Mouse (Mus musculus) limb, embryonic 10.5 days (tissue): ENCODE measurements around the gene Rbpj. TPM values are rescaled to one million over a fixed set of nuclear protein-coding genes. Genes with fewer than 3 reads are reported as not detected.

ENCODE experiments used
- DNase-seq: peaks from one replicate; pipeline ENCODE4 v3.0.0-alpha.2; 2017; ENCODE audit warnings: low spot score
- H3K27ac ChIP-seq: fragments of 300-500 bp; sonication (generic); 2 replicates; pipeline ENCODE4 v1.5.1; 2016; ENCODE audit warnings: mild to moderate bottlenecking
- H3K27me3 ChIP-seq: fragments of 300-500 bp; sonication (generic); 2 replicates; pipeline ENCODE4 v1.6.1; 2016; ENCODE audit warnings: low read depth, mild to moderate bottlenecking; ENCODE audit not compliant: poor library complexity, severe bottlenecking
- H3K36me3 ChIP-seq: fragments of 300-500 bp; sonication (generic); 2 replicates; pipeline ENCODE4 v1.6.1; 2016; ENCODE audit warnings: mild to moderate bottlenecking, moderate library complexity
- H3K4me1 ChIP-seq: fragments of 300-500 bp; sonication (generic); 2 replicates; pipeline ENCODE4 v1.6.1; 2016
- H3K4me3 ChIP-seq: fragments of 300-500 bp; sonication (generic); 2 replicates; pipeline ENCODE4 v1.5.1; 2016; ENCODE audit warnings: mild to moderate bottlenecking, moderate library complexity
- H3K9me3 ChIP-seq: fragments of 300-500 bp; sonication (generic); replicated peaks from 2 replicates; pipeline ENCODE4 v1.6.1; 2016; ENCODE audit warnings: mild to moderate bottlenecking
- WGBS: fragments of 180-500 bp; shearing (Covaris S2); methylation state at CpG from one replicate; pipeline ENCODE4 v1.1.7; 2016; 5-methylcytosine and 5-hydroxymethylcytosine counted together
- polyA plus RNA-seq: library from polyadenylated mRNA; unstranded; fragments of >200 nt; fragmentation: Nextera tagmentation; extraction: Ambion mirVana; gene quantifications from 2 replicates; pipeline ENCODE4 v1.2.1, GENCODE M21; 2016

Rbpj gene
- polyA plus RNA-seq, 1 experiment from 2014 or later = 45.1 TPM

GRCm38 (mm10) chr5:53594274-53594673 lies 128.3 kb downstream of the Rbpj start:
- no peaks in the 10 kb centered on the region for H3K9me3 ChIP-seq
- peaks cover 19% of the 10 kb centered on the region for H3K4me1 ChIP-seq
- no peaks in the 10 kb centered on the region for H3K27me3 ChIP-seq
- 29% methylated on average over 4 of the region's 4 CpGs for WGBS
- no peak for DNase-seq
- H3K27ac ChIP-seq = no peak overlapping the region
- H3K36me3 ChIP-seq = no peaks in the 10 kb centered on the region
- H3K4me3 ChIP-seq = no peak overlapping the region

GRCm38 (mm10) chr5:53598510-53598909 lies 132.6 kb downstream of the Rbpj start:
- H3K4me3 ChIP-seq = no peak overlapping the region
- H3K27me3 ChIP-seq = no peaks in the 10 kb centered on the region
- H3K4me1 ChIP-seq = peaks cover 6% of the 10 kb centered on the region
- no peak overlapping the region for H3K27ac ChIP-seq
- no peaks in the 10 kb centered on the region for H3K9me3 ChIP-seq
- DNase-seq = no peak
- H3K36me3 ChIP-seq = no peaks in the 10 kb centered on the region

GRCm38 (mm10) chr5:53599116-53599515 lies 133.2 kb downstream of the Rbpj start:
- DNase-seq = no peak
- H3K27ac ChIP-seq = no peak overlapping the region
- no peaks in the 10 kb centered on the region for H3K36me3 ChIP-seq
- no peaks in the 10 kb centered on the region for H3K27me3 ChIP-seq
- peaks cover 3% of the 10 kb centered on the region for H3K4me1 ChIP-seq
- WGBS = 100% methylated on average over 1 of the region's 1 CpGs
- H3K4me3 ChIP-seq = no peak overlapping the region
- no peaks in the 10 kb centered on the region for H3K9me3 ChIP-seq

- H3K36me3 ChIP-seq = no peaks in the 10 kb centered on the region
- WGBS = 90% methylated on average over 8 of the region's 8 CpGs
- no peak overlapping the region for H3K4me3 ChIP-seq
- H3K4me1 ChIP-seq = no peaks in the 10 kb centered on the region
- no peak overlapping the region for H3K27ac ChIP-seq
- H3K9me3 ChIP-seq = no peaks in the 10 kb centered on the region
- DNase-seq = no peak
- no peaks in the 10 kb centered on the region for H3K27me3 ChIP-seq
Observed at GRCm38 (mm10) chr5:53602194-53602593, 136.2 kb downstream of the Rbpj start.

- 88% methylated on average over 4 of the region's 4 CpGs for WGBS
- Histone ChIP-seq H3K4me1 (peaks cover 7% of the 10 kb centered on the region), H3K27ac (no peak overlapping the region), H3K9me3 (no peaks in the 10 kb centered on the region), H3K4me3 (no peak overlapping the region), H3K36me3 (no peaks in the 10 kb centered on the region), H3K27me3 (no peaks in the 10 kb centered on the region)
- DNase-seq = no peak
Observed at GRCm38 (mm10) chr5:53605450-53605849, 139.5 kb downstream of the Rbpj start.

GRCm38 (mm10) chr5:53607230-53607996 lies 141.5 kb downstream of the Rbpj start:
- 85% methylated on average over 9 of the region's 9 CpGs for WGBS
- peaks cover 7% of the 10 kb centered on the region for H3K4me1 ChIP-seq
- no peaks in the 10 kb centered on the region for H3K27me3 ChIP-seq
- no peak overlapping the region for H3K4me3 ChIP-seq
- no peaks in the 10 kb centered on the region for H3K9me3 ChIP-seq
- no peaks in the 10 kb centered on the region for H3K36me3 ChIP-seq
- DNase-seq = no peak
- H3K27ac ChIP-seq = no peak overlapping the region

GRCm38 (mm10) chr5:53618844-53619243 lies 152.9 kb downstream of the Rbpj start:
- no peaks in the 10 kb centered on the region for H3K27me3 ChIP-seq
- no peak for DNase-seq
- no peak overlapping the region for H3K27ac ChIP-seq
- peaks cover 15% of the 10 kb centered on the region for H3K36me3 ChIP-seq
- H3K4me3 ChIP-seq = no peak overlapping the region
- no peaks in the 10 kb centered on the region for H3K4me1 ChIP-seq
- 96% methylated on average over 1 of the region's 1 CpGs for WGBS
- no peaks in the 10 kb centered on the region; the same call in 1 of the 2 replicates for H3K9me3 ChIP-seq

- Histone ChIP-seq H3K27ac (no peak overlapping the region), H3K36me3 (peaks cover 20% of the 10 kb centered on the region), H3K4me3 (no peak overlapping the region), H3K9me3 (no peaks in the 10 kb centered on the region), H3K27me3 (no peaks in the 10 kb centered on the region), H3K4me1 (no peaks in the 10 kb centered on the region)
- 95% methylated on average over 3 of the region's 3 CpGs for WGBS
- no peak for DNase-seq
Observed at GRCm38 (mm10) chr5:53632026-53632425, 166.1 kb downstream of the Rbpj start.

- peaks cover under 1% of the 10 kb centered on the region; the same call in 1 of the 2 replicates for H3K36me3 ChIP-seq
- no peak for DNase-seq
- WGBS = 85% methylated on average over 3 of the region's 3 CpGs
- H3K4me3 ChIP-seq = no peak overlapping the region
- no peaks in the 10 kb centered on the region for H3K9me3 ChIP-seq
- H3K4me1 ChIP-seq = no peaks in the 10 kb centered on the region
- H3K27ac ChIP-seq = no peak overlapping the region
- no peaks in the 10 kb centered on the region for H3K27me3 ChIP-seq
Observed at GRCm38 (mm10) chr5:53636795-53637194, 170.8 kb downstream of the Rbpj start.

GRCm38 (mm10) chr5:53637206-53637605 lies 171.3 kb downstream of the Rbpj start:
- no peak for DNase-seq
- 88% methylated on average over 3 of the region's 3 CpGs for WGBS

GRCm38 (mm10) chr5:53638647-53639046 lies 172.7 kb downstream of the Rbpj start:
- WGBS = 86% methylated on average over 3 of the region's 3 CpGs
- DNase-seq = no peak
- no peak overlapping the region for H3K27ac ChIP-seq
- no peaks in the 10 kb centered on the region for H3K9me3 ChIP-seq
- H3K4me3 ChIP-seq = no peak overlapping the region
- H3K4me1 ChIP-seq = no peaks in the 10 kb centered on the region
- no peaks in the 10 kb centered on the region for H3K27me3 ChIP-seq
- peaks cover 16% of the 10 kb centered on the region for H3K36me3 ChIP-seq

More at GRCm38 (mm10) chr5:53637206-53637605, 171.3 kb downstream of the Rbpj start:
- H3K27ac ChIP-seq = no peak overlapping the region
- H3K36me3 ChIP-seq = peaks cover 2% of the 10 kb centered on the region
- no peaks in the 10 kb centered on the region for H3K9me3 ChIP-seq
- H3K4me3 ChIP-seq = no peak overlapping the region
- H3K4me1 ChIP-seq = no peaks in the 10 kb centered on the region
- no peaks in the 10 kb centered on the region for H3K27me3 ChIP-seq

GRCm38 (mm10) chr5:53646669-53647068 lies 180.7 kb downstream of the Rbpj start:
- Histone ChIP-seq H3K27me3 (no peaks in the 10 kb centered on the region), H3K27ac (no peak overlapping the region), H3K4me1 (no peaks in the 10 kb centered on the region), H3K4me3 (no peak overlapping the region), H3K36me3 (peaks cover 81% of the 10 kb centered on the region), H3K9me3 (no peaks in the 10 kb centered on the region)
- DNase-seq = no peak
- 89% methylated on average over 4 of the region's 9 CpGs for WGBS

- no peaks in the 10 kb centered on the region for H3K4me1 ChIP-seq
- no peak for DNase-seq
- H3K9me3 ChIP-seq = no peaks in the 10 kb centered on the region
- no peak overlapping the region for H3K4me3 ChIP-seq
- no peaks in the 10 kb centered on the region for H3K27me3 ChIP-seq
- H3K27ac ChIP-seq = no peak overlapping the region
- H3K36me3 ChIP-seq = peaks cover 85% of the 10 kb centered on the region
- WGBS = 92% methylated on average over 2 of the region's 2 CpGs
Observed at GRCm38 (mm10) chr5:53647358-53647757, 181.4 kb downstream of the Rbpj start.

- WGBS = 17% methylated on average over 1 of the region's 1 CpGs
- no peak for DNase-seq
Observed at GRCm38 (mm10) chr5:53656596-53656995, 190.6 kb downstream of the Rbpj start.

More at GRCm38 (mm10) chr5:53656596-53656995, 190.6 kb downstream of the Rbpj start:
- Histone ChIP-seq H3K4me3 (no peak overlapping the region), H3K27me3 (no peaks in the 10 kb centered on the region), H3K27ac (no peak overlapping the region), H3K4me1 (no peaks in the 10 kb centered on the region), H3K9me3 (no peaks in the 10 kb centered on the region), H3K36me3 (peaks cover 22% of the 10 kb centered on the region)
